Mouse (Mus musculus): ENCODE results near the gene Tm6sf1.

Tm6sf1 gene

DNA sequence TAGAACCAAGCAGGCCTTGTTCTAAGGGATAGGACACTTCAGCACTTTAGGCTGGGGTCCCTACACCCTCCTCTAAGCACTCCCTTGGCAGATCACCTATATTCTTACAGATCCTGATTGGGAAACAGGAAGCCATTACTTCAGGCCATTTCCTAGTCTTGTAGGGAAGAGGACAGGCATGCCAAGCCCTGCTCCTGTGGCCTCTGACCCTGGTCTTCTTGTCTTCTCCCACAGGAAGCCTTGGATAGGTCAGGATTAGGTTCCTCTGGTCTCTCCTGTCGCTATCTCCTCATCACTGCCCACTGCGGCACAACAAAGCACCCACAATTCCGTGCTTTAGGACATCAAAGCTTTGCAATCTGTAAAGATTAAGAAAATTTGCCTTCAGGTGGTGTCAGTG is 7.1 kb upstream of the Tm6sf1 start:
- peak; percentile 30 for DNase-seq

- no peak for DNase-seq
These were observed 4.1 kb upstream of the Tm6sf1 start for GRCm38 (mm10) chr7:81854568-81855307.

- DNase-seq, result no peak
These were observed 3.1 kb upstream of the Tm6sf1 start, which contains the start of gene Gm10160 for GRCm38 (mm10) chr7:81855694-81856093. Gm10160 (minus strand) TSS chr7:81855794.

GRCm38 (mm10) chr7:81856221-81856620 is 2.6 kb upstream of the Tm6sf1 start:
- DNase-seq, result no peak

DNA sequence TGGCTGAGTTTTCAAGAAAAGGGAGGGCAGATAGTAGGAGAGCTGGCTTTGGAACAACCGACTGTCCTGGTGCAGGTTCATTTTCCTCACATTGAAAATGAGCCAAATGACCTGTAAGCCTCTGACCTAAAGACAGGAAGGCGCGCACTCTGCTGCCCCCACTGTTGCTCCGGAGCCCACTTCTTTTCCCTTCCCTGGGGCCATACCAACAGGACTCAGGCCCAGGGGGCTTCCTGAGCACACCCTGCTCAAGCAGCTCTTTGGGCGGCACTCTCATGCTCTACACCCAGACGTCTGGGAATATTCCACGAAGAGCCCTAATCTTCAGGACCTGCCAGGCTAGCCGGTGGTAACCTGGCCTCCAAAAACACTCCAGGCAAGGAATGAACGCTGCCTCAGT is 565 bp upstream of the Tm6sf1 start:
- DNase-seq, result no peak

DNA sequence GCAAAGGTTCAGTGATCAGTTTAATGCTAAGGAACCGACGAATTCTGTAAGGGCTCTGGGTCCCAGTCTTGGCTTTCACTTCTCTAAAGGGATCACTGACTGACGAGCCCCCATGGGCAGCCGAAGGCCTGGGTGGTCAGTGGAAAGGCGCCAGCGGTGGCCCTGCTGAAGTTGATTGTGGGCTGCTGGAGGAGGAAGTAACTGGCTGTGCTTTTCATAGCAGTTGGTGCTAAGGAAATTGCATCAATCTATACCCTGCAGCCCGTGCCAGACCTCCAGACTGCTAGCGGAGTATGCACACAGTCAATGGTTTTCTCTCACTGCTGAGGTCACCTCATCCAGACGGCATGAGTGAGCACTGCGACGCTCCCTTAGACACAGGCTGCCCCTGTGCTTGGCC is 1.3 kb downstream of the Tm6sf1 start:
- DNase-seq, result peak; percentile 22

DNA sequence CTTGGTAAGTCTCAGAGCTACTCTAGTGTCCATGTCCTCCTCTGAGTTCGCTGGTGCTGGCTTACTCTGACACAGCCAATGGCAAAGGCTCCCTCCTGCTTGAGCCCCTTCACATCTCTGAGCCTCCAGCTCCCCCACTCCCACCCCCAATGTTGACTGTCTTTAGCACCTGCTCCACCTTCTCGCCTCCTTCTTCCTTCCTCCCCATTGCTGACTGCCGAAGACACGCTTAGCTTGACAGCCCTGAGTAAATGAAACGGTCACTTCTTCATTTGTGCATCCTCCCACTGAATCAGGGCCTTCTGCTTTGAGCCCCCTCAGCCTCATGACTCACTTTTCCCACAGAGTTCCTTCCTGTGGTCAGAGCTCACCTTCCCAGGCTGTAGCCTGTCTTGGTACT is 2.2 kb downstream of the Tm6sf1 start:
- DNase-seq, result no peak

- DNase-seq, result no peak
These were observed 2.7 kb downstream of the Tm6sf1 start for GRCm38 (mm10) chr7:81861461-81861860.

DNA sequence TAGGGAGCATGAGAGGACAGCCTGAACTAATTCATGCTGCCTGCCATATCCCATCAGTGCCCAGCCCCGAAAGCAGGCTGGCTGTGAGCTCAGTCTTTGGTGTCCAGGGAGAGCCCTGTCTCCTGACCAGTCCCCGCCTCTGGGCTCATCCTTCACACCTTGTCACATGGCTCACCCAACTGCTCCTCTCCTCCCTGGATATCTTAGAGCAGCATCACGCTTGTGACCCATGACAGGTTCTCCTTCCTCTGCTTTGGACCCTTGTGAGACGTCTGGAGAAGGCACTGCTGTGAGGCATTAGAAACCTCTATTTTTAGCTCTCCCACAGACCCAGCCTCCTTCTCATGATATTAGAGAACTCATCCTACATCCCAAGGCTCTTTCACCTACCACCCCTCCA is 3.1 kb downstream of the Tm6sf1 start:
- no peak for DNase-seq

GRCm38 (mm10) chr7:81862587-81863583 is 4.1 kb downstream of the Tm6sf1 start:
- DNase-seq, result no peak

GRCm38 (mm10) chr7:81864552-81864951 is 5.8 kb downstream of the Tm6sf1 start:
- DNase-seq, result no peak

DNA sequence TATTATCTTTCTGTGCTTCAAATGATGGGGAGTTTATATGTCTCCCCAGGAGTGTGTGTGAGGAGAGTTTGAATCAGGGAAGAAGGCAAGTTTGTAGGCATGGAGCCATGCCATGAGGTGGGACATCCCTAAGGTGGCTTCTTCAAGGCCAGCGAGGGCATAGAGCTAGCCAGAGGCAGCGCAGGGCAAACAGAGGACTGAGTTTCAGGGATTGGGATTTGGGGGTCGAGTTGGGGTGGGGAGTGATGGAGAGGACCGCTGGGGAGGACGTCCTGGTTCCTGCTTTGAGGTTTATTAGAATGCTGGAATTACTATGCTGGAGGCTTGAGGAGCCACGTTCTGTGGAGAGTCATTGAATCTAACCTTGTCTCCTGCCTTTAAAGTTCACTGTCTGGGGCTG is 7.1 kb downstream of the Tm6sf1 start:
- no peak for DNase-seq

GRCm38 (mm10) chr7:81867231-81867930 is 8.6 kb downstream of the Tm6sf1 start:
- no peak for DNase-seq

- peak; percentile 82 for DNase-seq
These were observed 9.4 kb downstream of the Tm6sf1 start for GRCm38 (mm10) chr7:81868158-81868557.

DNA sequence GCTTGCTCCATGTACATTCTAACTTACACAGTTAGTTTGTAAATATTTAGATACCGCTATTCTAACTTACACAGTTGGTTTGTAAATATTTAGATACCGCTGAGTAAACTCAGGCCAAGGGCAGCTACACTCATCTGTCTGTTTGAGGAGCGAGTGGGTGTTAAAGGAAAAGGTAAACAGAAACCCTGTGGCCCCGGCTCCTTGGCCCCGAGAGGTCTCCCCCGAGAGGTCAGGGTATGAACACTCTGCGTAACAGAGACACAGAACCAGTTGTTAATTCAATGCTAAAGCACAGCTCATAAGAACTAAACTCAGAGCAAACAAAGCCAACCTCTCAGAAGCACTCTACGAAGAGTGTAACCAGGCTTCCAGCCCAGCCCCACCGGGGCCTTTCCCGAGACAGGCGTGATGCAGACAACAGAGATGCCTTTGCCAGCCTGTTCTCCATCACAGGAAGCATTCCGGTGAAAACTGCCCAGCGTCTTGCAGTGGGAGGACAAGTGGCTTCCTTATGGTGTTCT is 13.8 kb downstream of the Tm6sf1 start:
- DNase-seq, result no peak

- no peak for DNase-seq
These were observed 15.0 kb downstream of the Tm6sf1 start for GRCm38 (mm10) chr7:81873807-81874206.

DNA sequence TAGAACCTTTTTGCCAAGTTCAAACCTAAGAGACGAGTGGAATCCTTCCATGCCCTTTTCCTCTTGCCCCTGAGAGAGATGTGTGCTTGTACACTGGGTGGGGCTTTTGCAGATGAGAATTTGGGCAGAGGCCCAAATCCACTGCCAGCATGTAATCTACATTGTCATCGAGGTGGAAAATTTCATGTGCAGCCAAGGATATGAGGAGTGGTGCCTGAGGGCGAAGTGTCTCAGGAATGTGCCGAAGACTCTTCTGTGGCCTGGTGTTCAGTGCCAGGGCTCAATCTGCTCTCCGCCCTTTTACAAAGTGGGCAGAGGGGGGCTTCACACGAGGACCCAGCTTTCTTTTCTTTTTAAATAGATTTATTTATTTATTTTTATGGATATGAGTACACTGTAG is 15.8 kb downstream of the Tm6sf1 start:
- peak; percentile 20 for DNase-seq

DNA sequence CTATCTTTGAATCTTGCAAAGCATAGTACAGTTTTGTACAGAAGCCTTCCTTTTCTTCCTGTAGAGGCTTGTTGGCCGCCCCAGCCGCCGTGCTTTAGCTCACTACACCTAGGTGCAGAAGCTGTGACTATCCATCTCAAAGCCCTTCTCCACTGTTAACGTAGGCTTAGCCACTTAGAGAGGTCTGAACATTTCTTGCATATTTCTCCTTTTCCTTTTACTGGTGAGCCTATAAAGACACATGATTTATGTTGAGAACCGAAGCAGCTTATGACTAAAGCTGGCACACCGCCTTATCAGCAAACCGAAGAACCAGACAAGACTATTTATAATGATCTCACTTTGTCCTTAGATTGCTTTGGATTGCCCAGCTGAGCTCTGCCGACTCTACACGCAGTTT is 16.6 kb downstream of the Tm6sf1 start:
- DNase-seq, result no peak

DNA sequence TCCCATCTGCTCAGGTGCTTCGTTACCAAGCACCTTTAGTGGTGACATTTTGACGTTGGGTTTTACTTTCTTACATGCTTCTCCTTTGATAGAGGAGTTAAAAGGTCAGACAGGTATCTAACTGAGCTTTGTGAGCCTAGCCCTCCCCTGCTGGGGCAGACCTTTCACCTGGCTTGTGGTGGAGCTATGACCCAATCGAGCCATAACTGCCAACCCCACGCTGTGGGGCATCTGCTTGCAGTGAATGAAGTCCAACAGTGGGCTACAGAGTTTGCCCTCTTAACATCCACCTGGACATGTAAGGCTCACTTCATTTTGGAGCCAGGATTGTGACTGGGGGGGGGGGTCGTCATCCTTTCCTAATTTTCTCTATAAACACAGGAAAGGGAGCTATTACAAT is 21.5 kb downstream of the Tm6sf1 start:
- DNase-seq, result no peak

DNA sequence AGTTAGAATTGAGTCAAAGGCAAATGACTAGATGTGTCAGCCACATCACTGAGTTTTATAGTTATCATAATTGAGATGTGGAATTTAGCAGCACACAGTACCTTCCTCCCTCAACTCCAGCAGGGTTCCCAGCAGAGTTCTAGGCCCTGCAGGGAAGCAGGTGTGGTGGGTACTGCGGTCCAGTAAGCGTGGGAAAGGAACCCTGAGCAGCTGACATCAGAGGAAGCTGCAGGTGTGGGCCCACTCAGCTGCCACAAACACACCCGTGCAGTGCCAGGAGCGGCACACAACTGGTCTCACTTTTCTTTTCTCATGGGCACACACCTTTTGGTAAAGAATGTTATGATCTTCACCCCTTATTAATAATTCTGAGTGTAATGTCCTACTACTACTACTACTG is 22.0 kb downstream of the Tm6sf1 start:
- no peak for DNase-seq

GRCm38 (mm10) chr7:81881600-81881999 is 22.8 kb downstream of the Tm6sf1 start:
- DNase-seq, result no peak

DNA sequence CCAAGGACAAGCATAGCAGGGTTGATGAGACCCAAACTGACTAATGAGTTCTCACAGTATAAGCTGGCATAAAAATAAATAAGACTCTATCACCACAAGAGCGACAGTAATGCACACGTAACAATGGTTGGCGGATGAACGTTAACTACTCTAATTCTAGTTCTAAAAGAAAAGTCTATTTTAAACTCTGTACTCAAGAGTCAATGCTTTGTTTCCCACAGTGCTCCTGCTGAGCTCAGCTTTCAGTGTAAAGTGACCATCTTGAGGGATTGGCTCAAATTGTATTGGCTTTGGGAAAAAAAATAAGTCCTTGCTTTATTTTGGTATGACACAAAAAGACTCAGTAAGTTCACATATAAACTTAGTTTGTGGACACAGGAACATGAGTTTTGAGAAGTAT is 26.3 kb downstream of the Tm6sf1 start:
- no peak for DNase-seq

GRCm38 (mm10) chr7:81899361-81899760 is 40.6 kb downstream of the Tm6sf1 start:
- no peak for DNase-seq
